Comparison of ENCODE assay signal across 7 mouse cellular contexts in genomic region chr12:73544736-73545671, GRCm38 (mm10). TPM values are rescaled to one million over a fixed set of nuclear protein-coding genes. Genes with fewer than 3 reads are reported as not detected.
DNase-seq lines count a peak whose midpoint lies in the region; ATAC-seq and TF ChIP-seq lines count a peak whose summit lies in the region.

No protein-coding gene starts in this region.

- no peak for DNase-seq in lung, postnatal 0 days (ENCODE audit: low spot score)
- no peak for DNase-seq in lung, adult 18-20 months
- DNase-seq in limb, embryonic 11.5 days (ENCODE audit: low spot score) = no peak
- DNase-seq in urinary bladder, adult 18-20 months (ENCODE audit: low spot score in 2 of 2) = no peak
- DNase-seq in cerebellum, adult 11 months = no peak

- H3K9ac ChIP-seq in lung, postnatal 0 days (replicated peaks; ENCODE audit: low read depth) = peak overlapping the region; percentile 26; the same call in 1 of the 2 replicates
- 0 out of 2 replicates have a peak overlapping the region, but pooled peaks have one; percentile 38 for H3K9ac ChIP-seq in forebrain, embryonic 12.5 days
- peak overlapping the region; percentile 67 for H3K9ac ChIP-seq in limb, embryonic 11.5 days (ENCODE audit: low read length)
- 0 out of 2 replicates have a peak overlapping the region, but pooled peaks have one; percentile 30 for H3K9ac ChIP-seq in stomach, embryonic 14.5 days (replicated peaks; ENCODE audit: low read depth, low read length)

- TF ChIP-seq CTCF in lung, postnatal 0 days (IDR thresholded peaks at IDR 0.05) = no peak

- peak overlapping the region; percentile 46 for H3K4me3 ChIP-seq in lung, postnatal 0 days (ENCODE audit: low read depth, low read length)
- H3K4me3 ChIP-seq in forebrain, embryonic 12.5 days (replicated peaks) = peak overlapping the region; percentile 42
- H3K4me3 ChIP-seq in limb, embryonic 11.5 days (ENCODE audit: low read depth, low read length) = peak overlapping the region; percentile 51
- peak overlapping the region; percentile 44 for H3K4me3 ChIP-seq in stomach, embryonic 14.5 days (ENCODE audit: low read depth, low read length)

- peak; percentile 16; the same call in 1 of the 2 replicates for ATAC-seq in lung, postnatal 0 days
- ATAC-seq in forebrain, embryonic 12.5 days (ENCODE audit: low FRiP score) = no peak
- ATAC-seq in limb, embryonic 11.5 days (ENCODE audit: insufficient number of reproducible peaks, low FRiP score, low TSS enrichment, low read depth) = no peak
- no peak for ATAC-seq in stomach, embryonic 14.5 days (ENCODE audit: insufficient number of reproducible peaks, insufficient read depth, low FRiP score, low read depth)

- no peaks in the 10 kb centered on the region for H3K9me3 ChIP-seq in lung, postnatal 0 days (ENCODE audit: low read length)
- no peaks in the 10 kb centered on the region for H3K9me3 ChIP-seq in forebrain, embryonic 12.5 days
- H3K9me3 ChIP-seq in limb, embryonic 11.5 days (ENCODE audit: control insufficient read depth, low read length) = no peaks in the 10 kb centered on the region
- H3K9me3 ChIP-seq in stomach, embryonic 14.5 days (ENCODE audit: control insufficient read depth, low read depth, low read length) = no peaks in the 10 kb centered on the region

- peaks cover 30% of the 10 kb centered on the region for H3K27me3 ChIP-seq in lung, postnatal 0 days (replicated peaks; ENCODE audit: insufficient read depth, low read length)
- peaks cover 86% of the 10 kb centered on the region for H3K27me3 ChIP-seq in forebrain, embryonic 12.5 days
- peaks cover 31% of the 10 kb centered on the region for H3K27me3 ChIP-seq in limb, embryonic 11.5 days (ENCODE audit: control insufficient read depth, insufficient read depth, low read length)
- H3K27me3 ChIP-seq in stomach, embryonic 14.5 days (ENCODE audit: control insufficient read depth, insufficient read depth, low read length) = peaks cover 36% of the 10 kb centered on the region

- no peak overlapping the region for H3K27ac ChIP-seq in lung, postnatal 0 days (ENCODE audit: low read length)
- no peak overlapping the region for H3K27ac ChIP-seq in forebrain, embryonic 12.5 days
- H3K27ac ChIP-seq in limb, embryonic 11.5 days (replicated peaks; ENCODE audit: low read depth, low read length) = peak overlapping the region; percentile 61
- no peak overlapping the region for H3K27ac ChIP-seq in stomach, embryonic 14.5 days (ENCODE audit: low read length)

- no peaks in the 10 kb centered on the region for H3K4me1 ChIP-seq in lung, postnatal 0 days (ENCODE audit: insufficient read depth, low read depth, low read length)
- H3K4me1 ChIP-seq in forebrain, embryonic 12.5 days = peaks cover 14% of the 10 kb centered on the region
- peaks cover 22% of the 10 kb centered on the region for H3K4me1 ChIP-seq in limb, embryonic 11.5 days (ENCODE audit: control insufficient read depth, insufficient read depth, low read length)
- H3K4me1 ChIP-seq in stomach, embryonic 14.5 days (ENCODE audit: control insufficient read depth, insufficient read depth, low read length) = no peaks in the 10 kb centered on the region

- 16% methylated on average over 45 of the region's 48 CpGs for WGBS in lung, postnatal 0 days
- WGBS in forebrain, embryonic 12.5 days = 15% methylated on average over 48 of the region's 48 CpGs
- 13% methylated on average over 48 of the region's 48 CpGs for WGBS in limb, embryonic 11.5 days
- 14% methylated on average over 48 of the region's 48 CpGs for WGBS in stomach, embryonic 14.5 days

- peak overlapping the region; percentile 73 for H3K4me2 ChIP-seq in lung, postnatal 0 days (replicated peaks; ENCODE audit: low read depth, low read length)
- H3K4me2 ChIP-seq in forebrain, embryonic 12.5 days = peak overlapping the region; percentile 61
- H3K4me2 ChIP-seq in limb, embryonic 11.5 days (ENCODE audit: low read depth, severe bottlenecking) = peak overlapping the region; percentile 75
- H3K4me2 ChIP-seq in stomach, embryonic 14.5 days (replicated peaks; ENCODE audit: low read depth, low read length) = peak overlapping the region; percentile 64

- no peaks in the 10 kb centered on the region for H3K36me3 ChIP-seq in lung, postnatal 0 days (ENCODE audit: insufficient read depth, low read length)
- no peaks in the 10 kb centered on the region for H3K36me3 ChIP-seq in forebrain, embryonic 12.5 days (replicated peaks)
- H3K36me3 ChIP-seq in limb, embryonic 11.5 days (ENCODE audit: control insufficient read depth, insufficient read depth, low read length) = no peaks in the 10 kb centered on the region
- no peaks in the 10 kb centered on the region for H3K36me3 ChIP-seq in stomach, embryonic 14.5 days (ENCODE audit: control insufficient read depth, insufficient read depth, low read length)

- no peak for TF ChIP-seq EP300 in lung, postnatal 0 days (IDR thresholded peaks at IDR 0.05)

RNA-seq across cellular contexts. Expression of gene Tmem30b, which starts 1.2 kb away (rescaled TPM):
- 19.3 and 19.4 TPM in 2 replicates for polyA plus RNA-seq in lung, postnatal 0 days (2015; fragmentation: Nextera tagmentation; extraction: Ambion mirVana)
- 2.2 and 3.1 TPM in 2 replicates for polyA plus RNA-seq in forebrain, embryonic 12.5 days (2016; fragmentation: Nextera tagmentation; extraction: Ambion mirVana)
- polyA plus RNA-seq in limb, embryonic 11.5 days (2014; fragmentation: Nextera tagmentation; extraction: Ambion mirVana) = 22.9 and 25.0 TPM in 2 replicates
- 14.5 and 16.8 TPM in 2 replicates for polyA plus RNA-seq in stomach, embryonic 14.5 days (2014; fragmentation: Nextera tagmentation; extraction: Ambion mirVana)

RNA-seq across cellular contexts. Expression of gene Prkch, which starts 39.6 kb away (rescaled TPM):
- 20.0 and 20.9 TPM in 2 replicates for polyA plus RNA-seq in lung, postnatal 0 days (2015; fragmentation: Nextera tagmentation; extraction: Ambion mirVana)
- 4.6 and 6.0 TPM in 2 replicates for polyA plus RNA-seq in forebrain, embryonic 12.5 days (2016; fragmentation: Nextera tagmentation; extraction: Ambion mirVana)
- polyA plus RNA-seq in limb, embryonic 11.5 days (2014; fragmentation: Nextera tagmentation; extraction: Ambion mirVana) = 8.8 and 9.6 TPM in 2 replicates
- 12.0 and 12.1 TPM in 2 replicates for polyA plus RNA-seq in stomach, embryonic 14.5 days (2014; fragmentation: Nextera tagmentation; extraction: Ambion mirVana)
